Mouse (Mus musculus): ENCODE results near the gene Asb17. TPM values are rescaled to one million over a fixed set of nuclear protein-coding genes. Genes with fewer than 3 reads are reported as not detected.

Gene Asb17
- not detected in 4 replicates for total RNA-seq (2023; ENCODE audit: inconsistent age)

GRCm38 (mm10) chr3:153844030-153844429, at the start of gene Asb17:
Gene Asb17, plus strand, starts transcription at chr3:153844209.

Other genes starting within 250 kb of the Asb17 start
- gene St6galnac3, start 119.0 kb upstream of the Asb17 start, total RNA-seq (2023; ENCODE audit: inconsistent age) = 9.4 to 13.0 TPM (median 11.0 TPM) in 4 replicates
- gene Msh4, start 61.9 kb downstream of the Asb17 start, total RNA-seq (2023; ENCODE audit: inconsistent age) = 0.16 to 0.42 TPM (median 0.26 TPM) in 4 replicates
- 62.2 to 71.3 TPM (median 67.6 TPM) in 4 replicates for gene Rabggtb, start 68.8 kb downstream of the Asb17 start, total RNA-seq (2023; ENCODE audit: inconsistent age)
- 44.0 to 59.3 TPM (median 50.3 TPM) in 4 replicates for gene Acadm, start 100.4 kb downstream of the Asb17 start, total RNA-seq (2023; ENCODE audit: inconsistent age)
- not detected in 4 replicates for gene Slc44a5, start 129.2 kb downstream of the Asb17 start, total RNA-seq (2023; ENCODE audit: inconsistent age)

Measured in B cell, adult (primary cell).